Mouse (Mus musculus): ENCODE data around the gene Eif3k. TPM values are rescaled to one million over a fixed set of nuclear protein-coding genes. Genes with fewer than 3 reads are reported as not detected.

The Eif3k gene
- total and polyA plus RNA-seq, 3 experiments, result 199 to 377 (median 280) TPM

- Histone ChIP-seq H3K4me1 (ENCODE audit: insufficient read depth, low read depth, low read length) (peaks cover 50% of the 10 kb centered on the region), H3K27me3 (ENCODE audit: insufficient read depth, low read length) (no peaks in the 10 kb centered on the region), H3K9me3 (replicated peaks) (no peaks in the 10 kb centered on the region), H3K4me3 (ENCODE audit: low read depth, low read length) (no peak overlapping the region), H3K36me3 (replicated peaks) (peaks cover 16% of the 10 kb centered on the region)
- no peak for DNase-seq (ENCODE audit: low spot score)
- no peak for TF ChIP-seq CTCF (IDR thresholded peaks at IDR 0.05; ENCODE audit: low read depth, low read length)
- no peak for TF ChIP-seq POLR2AphosphoS5 (IDR thresholded peaks at IDR 0.05; ENCODE audit: insufficient replicate concordance, low read depth, low read length)
- TF ChIP-seq TAL1 (conservative IDR thresholded peaks at IDR 0.05; ENCODE audit: low read depth, low read length), result no peak
- TF ChIP-seq GATA2 (IDR thresholded peaks at IDR 0.05; ENCODE audit: borderline replicate concordance, low read depth, low read length), result no peak
- no peak for TF ChIP-seq GATA1 (IDR thresholded peaks at IDR 0.05; ENCODE audit: borderline replicate concordance, low read length)
- ATAC-seq (ENCODE audit: extremely low read depth, insufficient number of reproducible peaks, low FRiP score, poor library complexity, severe bottlenecking), result no peak
Measured at GRCm38 (mm10) chr7:28963399-28963923, 18.2 kb downstream of the Eif3k start.

- Histone ChIP-seq H3K4me3 (ENCODE audit: low read depth, low read length) (peak within 1 kb of the TSS; percentile 98), H3K9me3 (replicated peaks) (no peaks in the 10 kb centered on the region), H3K4me1 (ENCODE audit: insufficient read depth, low read depth, low read length) (peaks cover 62% of the 10 kb centered on the region), H3K36me3 (replicated peaks) (peaks cover 23% of the 10 kb centered on the region), H3K27me3 (ENCODE audit: insufficient read depth, low read length) (no peaks in the 10 kb centered on the region)
- ATAC-seq (ENCODE audit: extremely low read depth, insufficient number of reproducible peaks, low FRiP score, poor library complexity, severe bottlenecking) (peak; percentile 58), DNase-seq (ENCODE audit: low spot score) (peak; percentile 98)
- TF ChIP-seq POLR2AphosphoS5 (IDR thresholded peaks at IDR 0.05; ENCODE audit: insufficient replicate concordance, low read depth, low read length), result no peak
- TF ChIP-seq TAL1 (conservative IDR thresholded peaks at IDR 0.05; ENCODE audit: low read depth, low read length), result no peak
- TF ChIP-seq GATA1 (IDR thresholded peaks at IDR 0.05; ENCODE audit: borderline replicate concordance, low read length), result no peak
- TF ChIP-seq CTCF (IDR thresholded peaks at IDR 0.05; ENCODE audit: low read depth, low read length), result no peak
- no peak for TF ChIP-seq GATA2 (IDR thresholded peaks at IDR 0.05; ENCODE audit: borderline replicate concordance, low read depth, low read length)
Measured at GRCm38 (mm10) chr7:28961927-28962670, 19.6 kb downstream of the Eif3k start, which contains the start of gene Actn4. TSS of gene Actn4 (minus strand) at chr7:28962340.

- H3K36me3 ChIP-seq (replicated peaks), result peaks cover 25% of the 10 kb centered on the region
- H3K9me3 ChIP-seq (replicated peaks), result no peaks in the 10 kb centered on the region
- no peaks in the 10 kb centered on the region for H3K27me3 ChIP-seq (ENCODE audit: insufficient read depth, low read length)
- H3K4me1 ChIP-seq (ENCODE audit: insufficient read depth, low read depth, low read length), result peaks cover 63% of the 10 kb centered on the region
- no peak for DNase-seq (ENCODE audit: low spot score)
- no peak for TF ChIP-seq TAL1 (conservative IDR thresholded peaks at IDR 0.05; ENCODE audit: low read depth, low read length)
- TF ChIP-seq GATA2 (IDR thresholded peaks at IDR 0.05; ENCODE audit: borderline replicate concordance, low read depth, low read length), result no peak
- TF ChIP-seq CTCF (IDR thresholded peaks at IDR 0.05; ENCODE audit: low read depth, low read length), result no peak
- no peak for TF ChIP-seq POLR2AphosphoS5 (IDR thresholded peaks at IDR 0.05; ENCODE audit: insufficient replicate concordance, low read depth, low read length)
- no peak for TF ChIP-seq GATA1 (IDR thresholded peaks at IDR 0.05; ENCODE audit: borderline replicate concordance, low read length)
- H3K4me3 ChIP-seq (ENCODE audit: low read depth, low read length), result peak overlapping the region; percentile 98
- no peak for ATAC-seq (ENCODE audit: extremely low read depth, insufficient number of reproducible peaks, low FRiP score, poor library complexity, severe bottlenecking)
Measured at GRCm38 (mm10) chr7:28961584-28961926, 20.1 kb downstream of the Eif3k start.

GRCm38 (mm10) chr7:28960354-28961046 lies 21.2 kb downstream of the Eif3k start:
- Histone ChIP-seq H3K9me3 (replicated peaks) (no peaks in the 10 kb centered on the region), H3K36me3 (replicated peaks) (peaks cover 32% of the 10 kb centered on the region), H3K4me3 (ENCODE audit: low read depth, low read length) (peak overlapping the region; percentile 98; the same call in 1 of the 2 replicates), H3K4me1 (ENCODE audit: insufficient read depth, low read depth, low read length) (peaks cover 69% of the 10 kb centered on the region), H3K27me3 (ENCODE audit: insufficient read depth, low read length) (no peaks in the 10 kb centered on the region)
- DNase-seq (ENCODE audit: low spot score), result no peak
- TF ChIP-seq TAL1 (conservative IDR thresholded peaks at IDR 0.05; ENCODE audit: low read depth, low read length) (no peak), POLR2AphosphoS5 (IDR thresholded peaks at IDR 0.05; ENCODE audit: insufficient replicate concordance, low read depth, low read length) (no peak), CTCF (IDR thresholded peaks at IDR 0.05; ENCODE audit: low read depth, low read length) (no peak), GATA1 (IDR thresholded peaks at IDR 0.05; ENCODE audit: borderline replicate concordance, low read length) (no peak), GATA2 (IDR thresholded peaks at IDR 0.05; ENCODE audit: borderline replicate concordance, low read depth, low read length) (no peak)
- no peak for ATAC-seq (ENCODE audit: extremely low read depth, insufficient number of reproducible peaks, low FRiP score, poor library complexity, severe bottlenecking)

- Histone ChIP-seq H3K9me3 (replicated peaks) (no peaks in the 10 kb centered on the region), H3K4me1 (ENCODE audit: insufficient read depth, low read depth, low read length) (peaks cover 75% of the 10 kb centered on the region), H3K36me3 (replicated peaks) (peaks cover 41% of the 10 kb centered on the region), H3K4me3 (ENCODE audit: low read depth, low read length) (no peak overlapping the region; the same call in 1 of the 2 replicates), H3K27me3 (ENCODE audit: insufficient read depth, low read length) (no peaks in the 10 kb centered on the region)
- DNase-seq (ENCODE audit: low spot score) (no peak), ATAC-seq (ENCODE audit: extremely low read depth, insufficient number of reproducible peaks, low FRiP score, poor library complexity, severe bottlenecking) (no peak)
- TF ChIP-seq GATA1 (IDR thresholded peaks at IDR 0.05; ENCODE audit: borderline replicate concordance, low read length) (no peak), TAL1 (conservative IDR thresholded peaks at IDR 0.05; ENCODE audit: low read depth, low read length) (no peak), CTCF (IDR thresholded peaks at IDR 0.05; ENCODE audit: low read depth, low read length) (no peak)
Measured at GRCm38 (mm10) chr7:28959505-28960045, 22.1 kb downstream of the Eif3k start.

GRCm38 (mm10) chr7:28958770-28959169 lies 22.9 kb downstream of the Eif3k start:
- H3K4me1 ChIP-seq (ENCODE audit: insufficient read depth, low read depth, low read length), result peaks cover 79% of the 10 kb centered on the region
- TF ChIP-seq TAL1 (conservative IDR thresholded peaks at IDR 0.05; ENCODE audit: low read depth, low read length) (no peak), POLR2AphosphoS5 (IDR thresholded peaks at IDR 0.05; ENCODE audit: insufficient replicate concordance, low read depth, low read length) (no peak), CTCF (IDR thresholded peaks at IDR 0.05; ENCODE audit: low read depth, low read length) (no peak), GATA1 (IDR thresholded peaks at IDR 0.05; ENCODE audit: borderline replicate concordance, low read length) (no peak), GATA2 (IDR thresholded peaks at IDR 0.05; ENCODE audit: borderline replicate concordance, low read depth, low read length) (no peak)
- H3K27me3 ChIP-seq (ENCODE audit: insufficient read depth, low read length), result no peaks in the 10 kb centered on the region
- DNase-seq (ENCODE audit: low spot score) (no peak), ATAC-seq (ENCODE audit: extremely low read depth, insufficient number of reproducible peaks, low FRiP score, poor library complexity, severe bottlenecking) (no peak)
- H3K9me3 ChIP-seq (replicated peaks), result no peaks in the 10 kb centered on the region
- no peak overlapping the region for H3K4me3 ChIP-seq (ENCODE audit: low read depth, low read length)
- H3K36me3 ChIP-seq (replicated peaks), result peaks cover 45% of the 10 kb centered on the region

Data from G1E (cell line).